Comparison of ENCODE assay signal across 8 mouse cellular contexts in genomic region chr6:85961101-85962091, GRCm38 (mm10). TPM values are rescaled to one million over a fixed set of nuclear protein-coding genes. Genes with fewer than 3 reads are reported as not detected.
DNase-seq lines count a peak whose midpoint lies in the region; ATAC-seq and TF ChIP-seq lines count a peak whose summit lies in the region.

Dusp11 (minus strand) TSS chr6:85961667.

- peak; percentile 95 for DNase-seq in MEL (ENCODE audit: low read depth, low spot score)
- DNase-seq in cerebellum, adult 2 months, result peak; percentile 94 to 95
- DNase-seq in forelimb bud, embryonic 11.5 days (ENCODE audit: low read depth, low spot score), result peak; percentile 93
- DNase-seq in layer of hippocampus, adult 9-10 months (ENCODE audit: low spot score), result peak; percentile 81
- DNase-seq in ovary, postnatal 10 days (ENCODE audit: low spot score), result peak; percentile 88
- peak; percentile 90 to 92 for DNase-seq in thymus, postnatal 10 days (ENCODE audit: low spot score in 2 of 2)

- H3K9ac ChIP-seq in MEL (ENCODE audit: control insufficient read depth, low read depth, low read length, poor library complexity, severe bottlenecking), result peak within 1 kb of the TSS; percentile 93
- H3K9ac ChIP-seq in lung, embryonic 16.5 days (ENCODE audit: low read length), result peak within 1 kb of the TSS; percentile 98

- H3K27ac ChIP-seq in MEL (ENCODE audit: control insufficient read depth, low read depth, low read length), result peak within 1 kb of the TSS; percentile 89
- H3K27ac ChIP-seq in cerebellum, adult 2 months (ENCODE audit: insufficient read depth, low read length), result peak within 1 kb of the TSS; percentile 85
- H3K27ac ChIP-seq in lung, embryonic 16.5 days (ENCODE audit: low read length), result peak within 1 kb of the TSS; percentile 100

- peak within 1 kb of the TSS; percentile 62 for H3K4me2 ChIP-seq in lung, embryonic 16.5 days (ENCODE audit: low read depth, low read length)

- under 1% methylated on average over 69 of the region's 70 CpGs for WGBS in cerebellum, adult 2 months
- WGBS in lung, embryonic 16.5 days, result under 1% methylated on average over 69 of the region's 70 CpGs

- peaks cover 3 to 8% of the 10 kb centered on the region in 2 experiments for H3K4me1 ChIP-seq in MEL (ENCODE audit: control insufficient read depth in 1 of 2, insufficient read depth in 2 of 2, low read length in 2 of 2)
- H3K4me1 ChIP-seq in cerebellum, adult 2 months (ENCODE audit: control insufficient read depth, insufficient read depth, low read length), result peaks cover 4% of the 10 kb centered on the region; the same call in 1 of the 2 replicates
- peaks cover 11% of the 10 kb centered on the region for H3K4me1 ChIP-seq in lung, embryonic 16.5 days (replicated peaks; ENCODE audit: control insufficient read depth, insufficient read depth, low read length)

- no peak for TF ChIP-seq CTCF in MEL (IDR thresholded peaks at IDR 0.05 in 2 of 3, conservative IDR thresholded peaks at IDR 0.05 in 1 of 3; ENCODE audit: control insufficient read depth in 1 of 3, insufficient read depth in 1 of 3, low read depth in 2 of 3, low read length in 3 of 3, poor library complexity in 1 of 3, severe bottlenecking in 1 of 3)
- no peak for TF ChIP-seq CTCF in cerebellum, adult 2 months (IDR thresholded peaks at IDR 0.05; ENCODE audit: borderline replicate concordance, insufficient read depth, low read depth, low read length)

- TF ChIP-seq RAD21 in MEL (IDR thresholded peaks at IDR 0.05; ENCODE audit: low read depth, low read length), result no peak

- no peak; a peak in 1 of 4 replicates for TF ChIP-seq EP300 in MEL (IDR thresholded peaks at IDR 0.05; ENCODE audit: low read depth in 1 of 2, low read length in 2 of 2)

- H3K27me3 ChIP-seq in MEL (ENCODE audit: control insufficient read depth in 1 of 2, insufficient read depth in 2 of 2, low read length in 2 of 2), result no peaks in the 10 kb centered on the region
- no peaks in the 10 kb centered on the region for H3K27me3 ChIP-seq in cerebellum, adult 2 months (ENCODE audit: control insufficient read depth, insufficient read depth, low read length)
- no peaks in the 10 kb centered on the region for H3K27me3 ChIP-seq in lung, embryonic 16.5 days (ENCODE audit: control insufficient read depth, insufficient read depth, low read depth, low read length)

- peaks cover 24 to 26% of the 10 kb centered on the region in 2 experiments for H3K36me3 ChIP-seq in MEL (ENCODE audit: control insufficient read depth in 1 of 2, insufficient read depth in 2 of 2, low read length in 2 of 2)
- H3K36me3 ChIP-seq in lung, embryonic 16.5 days (ENCODE audit: control insufficient read depth, insufficient read depth, low read length), result peaks cover 9% of the 10 kb centered on the region; the same call in 1 of the 2 replicates

- H3K79me2 ChIP-seq in MEL (ENCODE audit: control insufficient read depth, insufficient read depth, low read length, poor library complexity), result peaks cover 29% of the 10 kb centered on the region

- no peaks in the 10 kb centered on the region for H3K9me3 ChIP-seq in MEL (replicated peaks; ENCODE audit: insufficient read depth, low read length)
- H3K9me3 ChIP-seq in lung, embryonic 16.5 days (ENCODE audit: control insufficient read depth, low read length), result no peaks in the 10 kb centered on the region

- peak; percentile 77 to 95; a peak in 3 of 4 replicates for TF ChIP-seq POLR2A in MEL (IDR thresholded peaks at IDR 0.05; ENCODE audit: control insufficient read depth in 1 of 2, insufficient read depth in 1 of 2, low read depth in 1 of 2, low read length in 2 of 2, poor library complexity in 1 of 2)
- peak; percentile 91 for TF ChIP-seq POLR2A in cerebellum, adult 2 months (IDR thresholded peaks at IDR 0.05; ENCODE audit: borderline replicate concordance, insufficient read depth, low read length)

- peak; percentile 92 to 94 for ATAC-seq in hematopoietic stem cell, adult 5-6 weeks (replicated peaks in 1 of 2; ENCODE audit: insufficient read depth in 1 of 2, low FRiP score in 2 of 2, low TSS enrichment in 1 of 2, low read depth in 1 of 2, poor library complexity in 2 of 2, severe bottlenecking in 2 of 2)
- ATAC-seq in lung, embryonic 16.5 days (ENCODE audit: low read depth), result peak; percentile 96

- H3K4me3 ChIP-seq in MEL (ENCODE audit: control insufficient read depth in 1 of 2, insufficient read depth in 1 of 2, low read depth in 2 of 2, low read length in 2 of 2), result peak within 1 kb of the TSS; percentile 87 to 98
- peak within 1 kb of the TSS; percentile 89 for H3K4me3 ChIP-seq in cerebellum, adult 2 months (replicated peaks; ENCODE audit: insufficient read depth, low read depth, low read length)
- H3K4me3 ChIP-seq in lung, embryonic 16.5 days (ENCODE audit: low read length), result peak within 1 kb of the TSS; percentile 80

TF ChIP-seq in MEL, 35 proteins besides CTCF, POLR2A, EP300 and RAD21:
- peak; percentile 78; the same call in 1 of the 2 replicates for TF ChIP-seq HCFC1 (IDR thresholded peaks at IDR 0.05; ENCODE audit: low read depth, low read length)
- no peak for TF ChIP-seq MYB (IDR thresholded peaks at IDR 0.05; ENCODE audit: low read depth, low read length)
- no peak for TF ChIP-seq CHD1 (IDR thresholded peaks at IDR 0.05; ENCODE audit: low read depth, low read length)
- TF ChIP-seq ELF1 (IDR thresholded peaks at IDR 0.05; ENCODE audit: low read depth, low read length), result peak; percentile 55; the same call in 1 of the 2 replicates
- no peak; the same call in none of the 2 replicates for TF ChIP-seq TCF12 (IDR thresholded peaks at IDR 0.05; ENCODE audit: low read depth, low read length)
- peak; percentile 85 for TF ChIP-seq NELFE (IDR thresholded peaks at IDR 0.05; ENCODE audit: low read depth, low read length)
- TF ChIP-seq JUND (IDR thresholded peaks at IDR 0.05; ENCODE audit: low read depth, low read length), result no peak
- 0 out of 2 replicates have a peak, but pooled peaks have one; percentile 38 for TF ChIP-seq ETS1 (IDR thresholded peaks at IDR 0.05; ENCODE audit: low read depth, low read length)
- TF ChIP-seq USF1 (IDR thresholded peaks at IDR 0.05; ENCODE audit: low read depth, low read length), result 0 out of 2 replicates have a peak, but pooled peaks have one; percentile 14
- TF ChIP-seq TBP (IDR thresholded peaks at IDR 0.05; ENCODE audit: low read depth, low read length), result peak; percentile 95
- no peak for TF ChIP-seq CHD2 (IDR thresholded peaks at IDR 0.05; ENCODE audit: low read length)
- no peak for TF ChIP-seq MEF2A (IDR thresholded peaks at IDR 0.05; ENCODE audit: extremely low read depth, insufficient replicate concordance, low read depth, low read length, poor library complexity, severe bottlenecking)
- no peak for TF ChIP-seq TAL1 (IDR thresholded peaks at IDR 0.05; ENCODE audit: low read length)
- 0 out of 2 replicates have a peak, but pooled peaks have one; percentile 72 for TF ChIP-seq UBTF (IDR thresholded peaks at IDR 0.05; ENCODE audit: borderline replicate concordance, insufficient read depth, low read depth, low read length)
- TF ChIP-seq ZC3H11A (IDR thresholded peaks at IDR 0.05; ENCODE audit: low read depth, low read length), result no peak
- TF ChIP-seq MAFK (IDR thresholded peaks at IDR 0.05; ENCODE audit: borderline replicate concordance, low read depth, low read length), result no peak
- TF ChIP-seq SMC3 (IDR thresholded peaks at IDR 0.05; ENCODE audit: low read depth, low read length), result no peak
- TF ChIP-seq MYC (IDR thresholded peaks at IDR 0.05; ENCODE audit: low read depth, low read length), result no peak; the same call in 1 of the 2 replicates
- no peak for TF ChIP-seq MAZ (IDR thresholded peaks at IDR 0.05; ENCODE audit: low read depth, low read length)
- TF ChIP-seq E2F4 (IDR thresholded peaks at IDR 0.05; ENCODE audit: borderline replicate concordance, low read depth, low read length), result 0 out of 2 replicates have a peak, but pooled peaks have one; percentile 13
- TF ChIP-seq USF2 (IDR thresholded peaks at IDR 0.05; ENCODE audit: borderline replicate concordance in 1 of 2, insufficient read depth in 1 of 2, low read depth in 1 of 2, low read length in 2 of 2), result no peak
- TF ChIP-seq NRF1 (IDR thresholded peaks at IDR 0.05; ENCODE audit: insufficient read depth, low read depth, low read length, poor library complexity, severe bottlenecking), result peak; percentile 80
- TF ChIP-seq POLR2AphosphoS5 (IDR thresholded peaks at IDR 0.05; ENCODE audit: borderline replicate concordance, low read depth, low read length), result no peak
- TF ChIP-seq SIN3A (IDR thresholded peaks at IDR 0.05; ENCODE audit: low read length), result peak; percentile 85; the same call in 1 of the 2 replicates
- peak; percentile 93 for TF ChIP-seq ZMIZ1 (IDR thresholded peaks at IDR 0.05; ENCODE audit: low read depth, low read length)
- no peak for TF ChIP-seq GATA1 (IDR thresholded peaks at IDR 0.05; ENCODE audit: low read depth, low read length)
- TF ChIP-seq GABPA (IDR thresholded peaks at IDR 0.05; ENCODE audit: low read depth, low read length), result no peak
- no peak for TF ChIP-seq ZNF384 (IDR thresholded peaks at IDR 0.05; ENCODE audit: low read depth, low read length)
- TF ChIP-seq RCOR1 (IDR thresholded peaks at IDR 0.05; ENCODE audit: low read depth, low read length), result no peak
- no peak for TF ChIP-seq ZKSCAN1 (IDR thresholded peaks at IDR 0.05; ENCODE audit: low read depth, low read length)
- peak; percentile 80; the same call in 1 of the 2 replicates for TF ChIP-seq MXI1 (IDR thresholded peaks at IDR 0.05; ENCODE audit: low read depth, low read length)
- TF ChIP-seq BHLHE40 (IDR thresholded peaks at IDR 0.05; ENCODE audit: borderline replicate concordance, low read depth, low read length), result no peak
- peak; percentile 92 for TF ChIP-seq POLR2AphosphoS2 (IDR thresholded peaks at IDR 0.05; ENCODE audit: low read length)
- peak; percentile 56 for TF ChIP-seq KAT2A (conservative IDR thresholded peaks at IDR 0.05; ENCODE audit: low read depth, low read length)
- TF ChIP-seq MAX (IDR thresholded peaks at IDR 0.05; ENCODE audit: low read length), result peak; percentile 61; the same call in 1 of the 2 replicates
TF ChIP-seq in MEL: peak in this region for 15.

RNA-seq across cellular contexts. Expression of gene Dusp11, which starts in this region (rescaled TPM):
- 33.2 and 34.8 TPM in 2 replicates for total RNA-seq in MEL (2012; rRNA removed)
- 10 to 100 TPM; 22.4 to 42.3 TPM for polyA plus RNA-seq in MEL (2012; ENCODE audit: insufficient read depth in 1 of 2, insufficient read length in 2 of 2, low read depth in 1 of 2, low replicate concordance in 2 of 2, missing spikeins in 1 of 2)
- polyA plus RNA-seq in cerebellum, adult 2 months (2012; rRNA removed), result 143 and 150 TPM in 2 replicates
- 44.3 and 52.3 TPM in 2 replicates for total RNA-seq in hematopoietic stem cell, adult 5-6 weeks (2017)
- 45.1 and 48.7 TPM in 2 replicates for polyA plus RNA-seq in lung, embryonic 16.5 days (2015; fragmentation: Nextera tagmentation; extraction: Ambion mirVana)

Comparison
In these comparisons a context has a peak if more than half of its experiments do, and no peak if none do; other contexts are left out.
1. Peak in every context shown above with its lines: DNase-seq, ATAC-seq, H3K4me3 ChIP-seq and H3K27ac ChIP-seq.